Mouse (Mus musculus) heart, adult 2 months (tissue): Measurements from ENCODE around the gene Ruvbl2.

Source experiments
- CTCF ChIP-seq: fragments of 200-600 bp; IDR thresholded peaks from 2 replicates; pipeline ENCODE4 v1.8.1; 2022; ENCODE audit warnings: antibody characterized with exemption, mild to moderate bottlenecking, moderate library complexity
- EP300 ChIP-seq: fragments of 200-500 bp; IDR thresholded peaks from 2 replicates; pipeline ENCODE4 v1.6.1; 2011; ENCODE audit warnings: low read depth, low read length, control low read depth; ENCODE audit not compliant: insufficient read depth

DNA sequence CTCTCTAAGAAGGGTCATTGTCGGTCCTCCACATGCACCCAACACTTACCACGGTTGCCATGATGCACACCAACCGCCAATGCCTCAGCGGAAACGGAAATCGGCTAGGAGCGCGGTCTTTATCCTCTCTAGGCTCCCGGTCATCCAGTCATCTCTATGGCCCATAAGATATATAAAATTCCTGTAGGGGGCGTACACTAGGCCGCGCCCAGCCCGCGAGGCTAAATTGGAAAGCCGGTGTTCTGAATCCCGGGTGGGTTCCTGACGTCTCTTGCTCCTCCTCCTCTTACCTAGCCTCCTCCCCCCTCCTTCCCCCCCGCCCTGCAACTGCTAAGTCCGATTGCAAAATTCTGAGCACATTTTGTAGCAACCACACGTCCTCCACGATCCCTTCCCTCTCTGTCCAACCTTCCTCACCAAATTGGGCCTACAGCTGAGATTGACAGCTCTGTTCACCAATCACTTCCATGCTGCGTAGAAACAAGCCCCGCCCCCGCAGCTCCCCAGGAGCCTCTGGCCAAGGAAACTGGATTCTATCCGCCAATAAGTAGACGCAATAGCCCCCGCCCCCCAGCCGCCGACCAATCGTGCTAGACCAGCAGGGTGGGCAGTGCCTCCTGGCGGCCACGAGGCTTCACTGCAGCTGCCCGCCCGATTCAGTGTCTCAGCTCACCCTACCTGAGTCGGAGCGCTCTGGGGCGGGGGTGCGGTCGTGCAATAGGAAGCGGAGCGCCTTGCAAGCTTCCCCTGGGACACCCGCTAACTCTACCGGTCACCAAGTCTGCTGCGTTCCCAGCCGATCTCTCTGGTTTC lies 3.5 kb downstream of the Ruvbl2 start, which contains the start of gene Gys1:
- TF ChIP-seq CTCF, result peak; percentile 72
- peak; percentile 37; the same call in 1 of the 2 replicates for TF ChIP-seq EP300
